Mouse (Mus musculus) limb, embryonic 15.5 days (tissue): ENCODE results near the gene 1700028K03Rik. TPM values are rescaled to one million over a fixed set of nuclear protein-coding genes. Genes with fewer than 3 reads are reported as not detected.

ENCODE experiments used
- ATAC-seq: fragments of 200-750 bp; cut with Nextera tagmentation; 2 replicates; pipeline ENCODE4 v1.8.0; 2017; ENCODE audit warnings: low read depth, moderate TSS enrichment; ENCODE audit not compliant: insufficient number of reproducible peaks, low FRiP score, low TSS enrichment
- H3K27ac ChIP-seq: fragments of 300-500 bp; sonication (generic); 2 replicates; pipeline ENCODE4 v1.5.1; 2015; ENCODE audit warnings: moderate library complexity, mild to moderate bottlenecking, inconsistent platforms
- H3K27me3 ChIP-seq: fragments of 300-500 bp; sonication (generic); 2 replicates; pipeline ENCODE4 v1.6.1; 2015; ENCODE audit warnings: inconsistent platforms
- H3K36me3 ChIP-seq: fragments of 300-500 bp; sonication (generic); 2 replicates; pipeline ENCODE4 v1.6.1; 2015; ENCODE audit warnings: inconsistent platforms
- H3K4me1 ChIP-seq: fragments of 300-500 bp; sonication (generic); 2 replicates; pipeline ENCODE4 v1.6.1; 2015; ENCODE audit warnings: inconsistent platforms
- H3K4me2 ChIP-seq: fragments of 300-500 bp; sonication (generic); 2 replicates; pipeline ENCODE4 v1.6.1; 2015; ENCODE audit warnings: mild to moderate bottlenecking, inconsistent platforms
- H3K4me3 ChIP-seq: fragments of 300-500 bp; sonication (generic); 2 replicates; pipeline ENCODE4 v1.5.1; 2015; ENCODE audit warnings: mild to moderate bottlenecking, inconsistent platforms
- H3K9ac ChIP-seq: fragments of 300-500 bp; sonication (generic); 2 replicates; pipeline ENCODE4 v1.6.1; 2015; ENCODE audit warnings: inconsistent platforms
- H3K9me3 ChIP-seq: fragments of 300-500 bp; sonication (generic); 2 replicates; pipeline ENCODE4 v1.6.1; 2016; ENCODE audit warnings: inconsistent platforms
- WGBS: fragments of 180-500 bp; shearing (Covaris S2); methylation state at CpG from one replicate; pipeline ENCODE4 v1.1.7; 2015; 5-methylcytosine and 5-hydroxymethylcytosine counted together
- polyA plus RNA-seq: library from polyadenylated mRNA; unstranded; fragments of >200 nt; fragmentation: Nextera tagmentation; extraction: Ambion mirVana; gene quantifications from 2 replicates; pipeline ENCODE4 v1.2.1, GENCODE M21; 2015

The 1700028K03Rik gene
- polyA plus RNA-seq, 1 experiment from 2014 or later: 0.03 TPM

DNA sequence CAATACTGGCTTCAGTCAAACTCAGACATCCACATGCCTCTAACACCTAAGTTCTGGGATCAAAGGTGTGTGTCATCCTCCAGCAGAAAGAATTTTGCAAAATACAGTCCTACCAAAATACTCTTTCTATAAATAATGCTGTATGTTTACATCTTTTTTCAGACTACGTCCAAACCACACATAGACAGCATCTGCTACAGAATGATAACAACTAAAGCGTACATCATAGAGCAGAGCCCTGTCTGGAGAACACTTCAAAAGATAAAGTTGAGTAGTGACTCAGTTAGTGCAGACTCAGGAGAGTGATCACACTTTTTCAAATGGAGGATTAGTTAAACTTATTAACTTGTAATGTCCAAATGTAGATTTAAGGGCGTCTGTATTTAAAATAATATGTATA lies 13.4 kb downstream of the 1700028K03Rik start:
- ATAC-seq: no peak
- H3K27me3 ChIP-seq: no peaks in the 10 kb centered on the region
- H3K9ac ChIP-seq: no peak overlapping the region
- WGBS: 86% methylated on average over 3 of the region's 3 CpGs
- H3K36me3 ChIP-seq: peaks cover 17% of the 10 kb centered on the region
- no peak overlapping the region for H3K4me2 ChIP-seq
- H3K27ac ChIP-seq: no peak overlapping the region
- no peaks in the 10 kb centered on the region for H3K9me3 ChIP-seq
- H3K4me1 ChIP-seq: no peaks in the 10 kb centered on the region
- no peak overlapping the region for H3K4me3 ChIP-seq

DNA sequence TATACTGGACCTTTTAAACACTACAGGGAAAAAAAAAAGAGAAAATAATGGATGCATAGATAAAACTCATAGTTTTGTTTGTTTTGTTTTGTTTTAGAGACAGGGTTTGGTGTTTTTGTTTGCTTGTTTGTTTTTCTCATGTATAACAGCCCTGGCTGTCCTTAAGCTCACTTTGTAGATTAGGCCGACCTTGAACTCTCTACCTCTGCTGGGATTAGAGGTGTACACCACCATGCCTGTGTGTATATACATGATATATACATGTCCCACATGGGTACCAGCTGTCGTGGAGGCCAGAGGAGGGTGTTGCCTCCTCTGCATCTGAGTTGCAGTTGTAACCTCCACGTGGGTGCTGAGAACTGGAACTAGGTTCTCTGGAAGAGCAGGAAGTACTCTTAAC lies 13.9 kb downstream of the 1700028K03Rik start:
- Histone ChIP-seq H3K9me3 (no peaks in the 10 kb centered on the region), H3K4me3 (no peak overlapping the region), H3K27ac (no peak overlapping the region), H3K4me2 (no peak overlapping the region), H3K27me3 (no peaks in the 10 kb centered on the region), H3K36me3 (peaks cover 17% of the 10 kb centered on the region), H3K4me1 (no peaks in the 10 kb centered on the region), H3K9ac (no peak overlapping the region)
- ATAC-seq: no peak
- WGBS: 86% methylated on average over 3 of the region's 3 CpGs

DNA sequence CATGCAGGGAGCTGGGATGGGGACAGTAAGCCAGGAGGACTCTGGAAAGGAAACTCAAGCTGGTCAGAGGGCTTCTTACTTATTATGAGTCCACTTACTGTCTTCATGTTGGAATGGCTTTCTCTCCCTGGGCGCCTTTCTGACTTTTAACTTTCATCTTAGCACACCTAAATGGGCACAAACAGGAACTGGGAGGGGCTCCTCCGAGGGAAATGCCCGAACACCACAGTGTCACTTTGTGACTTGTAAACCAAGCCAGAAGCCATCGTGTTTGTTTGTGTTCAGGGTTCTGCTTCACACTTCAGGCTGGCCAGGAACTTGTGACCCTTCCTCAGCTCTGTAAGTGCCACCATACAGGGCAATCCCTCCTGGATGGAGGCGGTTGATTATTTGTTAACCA lies 19.8 kb downstream of the 1700028K03Rik start:
- ATAC-seq: no peak
- H3K4me1 ChIP-seq: no peaks in the 10 kb centered on the region
- no peaks in the 10 kb centered on the region for H3K27me3 ChIP-seq
- 56% methylated on average over 5 of the region's 5 CpGs for WGBS
- peaks cover 49% of the 10 kb centered on the region for H3K36me3 ChIP-seq
- H3K9ac ChIP-seq: no peak overlapping the region
- H3K27ac ChIP-seq: no peak overlapping the region
- no peak overlapping the region for H3K4me2 ChIP-seq
- H3K9me3 ChIP-seq: no peaks in the 10 kb centered on the region
- H3K4me3 ChIP-seq: no peak overlapping the region

DNA sequence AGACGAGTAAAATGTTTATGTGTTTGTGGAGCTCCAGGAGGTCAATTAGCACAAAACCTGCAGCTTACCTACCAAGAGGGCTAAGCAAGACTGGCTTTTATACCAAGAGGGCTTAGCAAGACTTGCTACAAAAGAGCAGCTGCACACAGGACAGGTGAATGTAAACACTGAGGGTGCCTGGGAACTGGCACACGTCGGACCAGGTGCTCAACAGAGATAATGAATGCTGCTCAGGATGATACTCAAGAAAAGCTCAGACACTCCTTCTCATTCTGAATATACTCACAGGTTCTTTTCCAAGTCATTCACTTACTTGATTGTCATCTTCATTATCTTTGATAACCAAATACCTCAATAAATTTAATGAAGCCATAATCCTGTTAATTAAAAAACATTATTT lies 22.5 kb downstream of the 1700028K03Rik start:
- Histone ChIP-seq H3K27me3 (no peaks in the 10 kb centered on the region), H3K27ac (no peak overlapping the region), H3K9ac (no peak overlapping the region), H3K9me3 (no peaks in the 10 kb centered on the region), H3K36me3 (peaks cover 59% of the 10 kb centered on the region), H3K4me3 (no peak overlapping the region), H3K4me1 (no peaks in the 10 kb centered on the region), H3K4me2 (no peak overlapping the region)
- no peak for ATAC-seq
- 76% methylated on average over 3 of the region's 3 CpGs for WGBS

DNA sequence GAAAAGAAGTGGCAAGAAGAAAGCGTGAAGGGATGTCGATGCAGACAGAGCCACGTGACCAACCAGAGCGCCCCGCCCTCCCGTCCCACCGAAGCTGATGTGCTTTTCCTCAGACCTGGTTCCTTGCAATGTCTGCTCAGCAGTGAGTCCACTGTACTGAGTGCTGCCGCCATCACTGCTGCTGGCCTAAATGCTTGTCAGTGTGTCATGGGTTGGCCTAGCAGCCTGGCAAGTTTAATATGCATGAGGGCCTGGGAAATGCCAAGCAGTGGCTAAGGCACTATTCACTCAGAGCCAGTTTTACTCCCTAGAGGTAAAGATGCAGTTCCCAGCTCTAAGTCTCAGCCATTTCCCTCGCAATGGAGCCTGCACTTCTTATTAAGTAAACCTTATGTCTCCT lies 34.6 kb downstream of the 1700028K03Rik start:
- 97% methylated on average over 9 of the region's 9 CpGs for WGBS
- H3K27me3 ChIP-seq: no peaks in the 10 kb centered on the region
- H3K36me3 ChIP-seq: peaks cover 51% of the 10 kb centered on the region
- no peak overlapping the region for H3K27ac ChIP-seq
- H3K4me3 ChIP-seq: no peak overlapping the region
- no peak overlapping the region for H3K4me2 ChIP-seq
- no peak for ATAC-seq
- no peaks in the 10 kb centered on the region for H3K9me3 ChIP-seq
- H3K9ac ChIP-seq: no peak overlapping the region
- H3K4me1 ChIP-seq: no peaks in the 10 kb centered on the region

DNA sequence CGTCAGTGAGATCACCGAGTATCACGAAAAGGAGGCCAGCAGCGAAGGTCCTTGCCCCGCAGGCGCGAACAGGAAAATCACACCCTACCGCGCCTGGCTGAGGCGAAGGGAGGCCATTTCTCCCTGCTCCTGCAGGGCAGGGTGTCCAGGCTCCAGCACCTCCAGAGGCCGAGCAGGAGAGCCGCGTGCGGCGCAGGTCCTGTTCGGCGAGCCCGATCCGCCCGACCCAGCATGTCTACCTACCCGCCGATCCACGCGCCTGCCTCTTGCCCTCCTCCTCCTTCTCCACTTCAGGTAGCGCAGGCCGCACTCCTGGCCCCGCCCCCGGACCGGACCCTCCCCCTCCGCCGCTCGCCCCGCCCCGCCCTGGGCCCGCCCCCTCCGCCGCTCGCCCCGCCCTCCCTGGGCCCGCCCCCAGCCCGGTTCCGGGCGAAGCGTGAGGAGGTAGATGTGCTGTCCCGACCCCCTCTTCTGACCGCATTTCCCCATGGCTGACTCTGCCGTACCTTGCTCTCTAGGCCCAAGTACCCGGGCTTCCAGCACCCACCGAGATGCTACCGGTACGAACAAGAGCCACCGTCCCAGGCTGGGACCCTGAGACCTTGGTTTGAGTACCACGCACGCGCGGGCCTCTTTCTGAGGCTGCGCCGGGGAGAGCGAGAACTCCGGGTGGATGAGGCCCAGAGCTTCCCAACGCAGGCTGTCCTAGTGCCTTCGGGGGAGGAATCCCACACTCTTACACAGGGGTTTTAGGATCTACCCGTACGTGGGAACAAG lies 63.0 kb downstream of the 1700028K03Rik start, which contains the start of the genes Rpap2 and Glmn:
Rpap2 (plus strand) TSS at position 73 of the 777 bp plus-strand sequence.
Glmn (minus strand) TSS at position 588 of the 777 bp plus-strand sequence.
- H3K9me3 ChIP-seq: no peaks in the 10 kb centered on the region
- H3K27me3 ChIP-seq: no peaks in the 10 kb centered on the region
- WGBS: under 1% methylated on average over 47 of the region's 64 CpGs
- H3K36me3 ChIP-seq: peaks cover 15% of the 10 kb centered on the region
- H3K4me2 ChIP-seq: peak within 1 kb of the TSS; percentile 51
- ATAC-seq: peak; percentile 94
- peak within 1 kb of the TSS; percentile 88 for H3K27ac ChIP-seq
- H3K4me1 ChIP-seq: peaks cover 5% of the 10 kb centered on the region
- H3K9ac ChIP-seq: peak within 1 kb of the TSS; percentile 68
- H3K4me3 ChIP-seq: peak within 1 kb of the TSS; percentile 81

DNA sequence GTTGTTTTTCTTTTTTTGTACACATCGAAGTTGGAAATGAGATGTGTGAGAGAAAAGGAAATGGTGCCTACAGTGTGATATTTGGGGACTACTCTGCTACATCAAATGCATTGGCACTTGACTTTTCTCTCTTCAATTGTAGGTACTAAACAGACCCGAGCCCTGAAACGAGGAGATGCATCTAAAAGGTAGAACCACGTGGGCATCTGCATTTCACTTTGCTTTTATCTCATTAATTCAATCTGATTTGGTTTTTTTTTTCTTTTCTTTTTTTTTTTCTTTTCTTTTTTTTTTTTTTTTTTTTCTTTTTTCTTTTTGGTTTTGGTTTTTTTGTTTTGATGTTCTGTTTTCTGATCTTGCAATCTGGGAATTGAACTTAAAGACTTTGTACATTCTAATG lies 63.9 kb downstream of the 1700028K03Rik start:
- peak overlapping the region; percentile 88; the same call in 1 of the 2 replicates for H3K27ac ChIP-seq

More for the DNA sequence above, 63.9 kb downstream of the 1700028K03Rik start:
- no peak for ATAC-seq
- Histone ChIP-seq H3K4me2 (peak overlapping the region; percentile 51), H3K36me3 (peaks cover 16% of the 10 kb centered on the region), H3K9ac (peak overlapping the region; percentile 35; the same call in 1 of the 2 replicates), H3K4me3 (peak overlapping the region; percentile 81), H3K9me3 (no peaks in the 10 kb centered on the region), H3K27me3 (no peaks in the 10 kb centered on the region), H3K4me1 (peaks cover 5% of the 10 kb centered on the region)
- 22% methylated on average over 4 of the region's 4 CpGs for WGBS

Other genes with a start within 250 kb of the 1700028K03Rik start
- 27.2 and 30.7 TPM in 2 replicates for gene Tgfbr3, start 245.1 kb upstream of the 1700028K03Rik start, polyA plus RNA-seq
- 3.9 and 4.3 TPM in 2 replicates for gene Brdt, start 203.6 kb upstream of the 1700028K03Rik start, polyA plus RNA-seq
- 2.1 TPM in 2 replicates for gene Ephx4, start 132.0 kb upstream of the 1700028K03Rik start, polyA plus RNA-seq
- gene Lpcat2b, start 103.2 kb upstream of the 1700028K03Rik start, polyA plus RNA-seq: not detected in 2 replicates
- 3.4 and 4.2 TPM in 2 replicates for gene Btbd8, start 96.7 kb upstream of the 1700028K03Rik start, polyA plus RNA-seq
- 0.20 and 0.38 TPM in 2 replicates for gene Gm42669, start 27.1 kb upstream of the 1700028K03Rik start, polyA plus RNA-seq
- 18.4 and 18.7 TPM in 2 replicates for gene Rpap2, start 62.7 kb downstream of the 1700028K03Rik start, polyA plus RNA-seq
- gene Glmn, start 63.2 kb downstream of the 1700028K03Rik start, polyA plus RNA-seq: 27.4 and 29.7 TPM in 2 replicates
- gene Gfi1, start 191.3 kb downstream of the 1700028K03Rik start, polyA plus RNA-seq: 0.82 and 0.97 TPM in 2 replicates